Mouse (Mus musculus): ENCODE results near the gene Rptor. TPM values are rescaled to one million over a fixed set of nuclear protein-coding genes. Genes with fewer than 3 reads are reported as not detected.

Gene Rptor
- polyA plus RNA-seq, 1 experiment from 2014 or later = 12.7 TPM

DNA sequence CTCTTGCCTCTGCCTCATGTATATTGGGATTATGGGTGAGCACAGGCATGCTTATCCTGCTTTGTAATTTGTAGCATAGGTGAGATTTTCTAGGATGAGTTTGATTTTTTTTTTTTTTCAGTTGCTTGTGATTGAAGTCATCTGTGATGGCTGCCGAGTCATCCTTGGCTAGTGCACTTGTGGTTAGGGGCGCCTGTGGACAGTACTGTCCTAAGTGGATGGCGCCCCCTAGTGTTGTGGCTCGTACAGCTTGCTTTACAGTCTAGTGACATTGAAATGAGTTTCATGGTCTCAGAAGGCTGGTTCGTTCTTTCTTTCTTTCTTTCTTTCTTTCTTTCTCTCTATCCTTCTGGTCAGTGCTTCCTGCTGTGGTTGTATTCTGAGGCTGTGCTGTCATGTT, 16.1 kb downstream of the Rptor start:
- 46% methylated on average over 5 of the region's 5 CpGs for WGBS
- Histone ChIP-seq H3K27me3 (ENCODE audit: control insufficient read depth, insufficient read depth, low read length) (no peaks in the 10 kb centered on the region), H3K4me2 (replicated peaks; ENCODE audit: low read depth, low read length) (no peak overlapping the region)

DNA sequence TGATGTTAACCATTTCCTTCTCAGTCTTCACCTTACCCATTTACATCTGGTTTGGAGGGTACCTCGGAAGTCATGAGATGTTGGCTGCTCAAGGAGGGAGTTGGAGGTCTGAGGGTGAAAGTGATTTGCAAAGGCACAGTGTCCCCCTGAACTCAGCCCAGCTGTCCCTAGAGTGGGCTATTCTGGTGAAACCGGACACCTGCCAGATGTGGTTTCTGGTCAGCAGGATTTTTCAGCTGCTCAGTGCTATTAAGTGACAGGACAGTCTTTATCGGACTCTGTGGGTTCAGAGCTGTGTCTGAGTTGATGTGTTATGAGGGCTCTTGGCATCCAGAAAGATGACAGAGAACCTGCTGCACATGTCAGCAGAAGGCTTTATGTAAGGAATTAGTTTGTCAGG, 18.6 kb downstream of the Rptor start:
- H3K27ac ChIP-seq (ENCODE audit: low read length) = no peak overlapping the region
- H3K4me3 ChIP-seq (ENCODE audit: low read depth, low read length) = no peak overlapping the region
- 57% methylated on average over 3 of the region's 3 CpGs for WGBS
- H3K4me2 ChIP-seq (replicated peaks; ENCODE audit: low read depth, low read length) = no peak overlapping the region
- H3K9ac ChIP-seq (replicated peaks; ENCODE audit: low read depth, low read length) = no peak overlapping the region
- H3K36me3 ChIP-seq (ENCODE audit: control insufficient read depth, insufficient read depth, low read length) = no peaks in the 10 kb centered on the region
- H3K9me3 ChIP-seq (ENCODE audit: control insufficient read depth, low read depth, low read length) = no peaks in the 10 kb centered on the region
- no peak for ATAC-seq (ENCODE audit: insufficient number of reproducible peaks, insufficient read depth, low FRiP score, low read depth)
- peaks cover 5% of the 10 kb centered on the region; the same call in 1 of the 2 replicates for H3K4me1 ChIP-seq (ENCODE audit: control insufficient read depth, insufficient read depth, low read length)
- no peaks in the 10 kb centered on the region for H3K27me3 ChIP-seq (ENCODE audit: control insufficient read depth, insufficient read depth, low read length)

More for the DNA sequence above, 16.1 kb downstream of the Rptor start:
- Histone ChIP-seq H3K36me3 (ENCODE audit: control insufficient read depth, insufficient read depth, low read length) (no peaks in the 10 kb centered on the region), H3K4me3 (ENCODE audit: low read depth, low read length) (no peak overlapping the region), H3K4me1 (ENCODE audit: control insufficient read depth, insufficient read depth, low read length) (no peaks in the 10 kb centered on the region), H3K9ac (replicated peaks; ENCODE audit: low read depth, low read length) (no peak overlapping the region), H3K27ac (ENCODE audit: low read length) (no peak overlapping the region), H3K9me3 (ENCODE audit: control insufficient read depth, low read depth, low read length) (no peaks in the 10 kb centered on the region)
- no peak for ATAC-seq (ENCODE audit: insufficient number of reproducible peaks, insufficient read depth, low FRiP score, low read depth)

DNA sequence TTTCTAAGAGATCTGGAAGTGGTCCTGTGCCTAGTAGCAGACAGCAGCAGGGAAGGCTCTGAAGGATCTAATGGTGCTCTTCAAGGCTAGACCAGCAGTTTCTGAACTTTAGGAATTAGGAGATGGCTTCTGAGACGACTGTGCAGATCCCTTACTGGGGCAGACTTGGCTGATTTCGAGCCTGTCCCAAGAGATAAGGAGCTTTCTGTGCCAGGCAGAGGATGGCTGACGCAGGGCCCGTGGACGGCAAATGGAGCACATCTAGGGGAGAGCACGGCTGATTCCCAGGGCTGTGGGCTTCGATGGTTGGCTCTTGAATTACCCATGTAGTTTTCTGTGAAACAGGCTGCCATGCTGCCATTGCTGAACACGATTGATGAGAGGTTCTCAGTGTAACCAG, 21.1 kb downstream of the Rptor start:
- H3K9ac ChIP-seq (replicated peaks; ENCODE audit: low read depth, low read length) = no peak overlapping the region
- 83% methylated on average over 8 of the region's 8 CpGs for WGBS
- H3K4me1 ChIP-seq (ENCODE audit: control insufficient read depth, insufficient read depth, low read length) = peaks cover 6% of the 10 kb centered on the region; the same call in 1 of the 2 replicates

DNA sequence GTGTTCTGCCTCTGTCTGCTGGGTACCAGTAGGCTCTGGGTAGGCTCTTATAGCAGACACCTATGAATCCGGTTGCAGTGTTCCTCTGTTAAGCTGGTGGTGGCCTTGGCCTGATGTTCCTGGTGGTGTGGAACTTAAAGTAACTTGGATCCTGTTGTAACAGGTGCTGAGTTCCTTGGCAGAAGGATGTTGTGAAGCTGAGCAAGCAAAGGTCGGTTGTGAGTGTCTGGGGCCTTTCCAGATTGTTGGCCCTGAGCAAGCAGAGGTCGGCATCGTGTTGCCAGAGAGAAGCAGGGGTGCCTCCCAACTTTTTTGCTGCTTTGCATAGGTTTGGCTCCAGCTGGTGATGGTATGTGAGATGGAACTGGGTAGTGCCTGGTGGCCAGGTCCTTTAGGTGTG, 21.7 kb downstream of the Rptor start:
- no peak overlapping the region for H3K27ac ChIP-seq (ENCODE audit: low read length)
- WGBS = 71% methylated on average over 4 of the region's 4 CpGs
- H3K9ac ChIP-seq (replicated peaks; ENCODE audit: low read depth, low read length) = no peak overlapping the region
- ATAC-seq (ENCODE audit: insufficient number of reproducible peaks, insufficient read depth, low FRiP score, low read depth) = no peak
- no peaks in the 10 kb centered on the region for H3K27me3 ChIP-seq (ENCODE audit: control insufficient read depth, insufficient read depth, low read length)
- H3K4me3 ChIP-seq (ENCODE audit: low read depth, low read length) = no peak overlapping the region
- H3K4me1 ChIP-seq (ENCODE audit: control insufficient read depth, insufficient read depth, low read length) = peaks cover 6% of the 10 kb centered on the region; the same call in 1 of the 2 replicates
- no peak overlapping the region for H3K4me2 ChIP-seq (replicated peaks; ENCODE audit: low read depth, low read length)
- H3K36me3 ChIP-seq (ENCODE audit: control insufficient read depth, insufficient read depth, low read length) = no peaks in the 10 kb centered on the region
- H3K9me3 ChIP-seq (ENCODE audit: control insufficient read depth, low read depth, low read length) = no peaks in the 10 kb centered on the region

More for the DNA sequence above, 21.1 kb downstream of the Rptor start:
- Histone ChIP-seq H3K4me2 (replicated peaks; ENCODE audit: low read depth, low read length) (no peak overlapping the region), H3K4me3 (ENCODE audit: low read depth, low read length) (no peak overlapping the region), H3K9me3 (ENCODE audit: control insufficient read depth, low read depth, low read length) (no peaks in the 10 kb centered on the region), H3K36me3 (ENCODE audit: control insufficient read depth, insufficient read depth, low read length) (no peaks in the 10 kb centered on the region), H3K27me3 (ENCODE audit: control insufficient read depth, insufficient read depth, low read length) (no peaks in the 10 kb centered on the region), H3K27ac (ENCODE audit: low read length) (no peak overlapping the region)
- no peak for ATAC-seq (ENCODE audit: insufficient number of reproducible peaks, insufficient read depth, low FRiP score, low read depth)

DNA sequence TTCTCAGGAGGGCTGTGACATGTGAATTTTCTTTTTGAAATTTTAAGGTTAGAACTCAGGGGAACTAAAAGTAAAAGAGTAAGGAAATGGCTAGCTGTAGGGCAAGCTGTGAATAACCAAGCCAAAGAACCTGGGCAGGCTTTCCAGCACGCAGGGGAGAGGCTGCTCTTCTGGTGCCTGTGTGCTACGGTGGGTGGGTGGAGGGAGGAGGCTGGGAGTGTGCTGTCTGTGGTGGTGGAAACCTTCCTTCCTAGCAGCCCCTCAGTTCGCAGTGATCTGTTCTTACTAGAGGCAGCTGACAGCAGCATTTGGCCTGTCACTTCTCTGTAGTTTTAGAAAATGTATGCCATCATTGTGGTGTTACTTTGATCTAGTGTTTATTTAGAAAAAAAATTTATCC, 22.2 kb downstream of the Rptor start:
- WGBS = 26% methylated on average over 3 of the region's 3 CpGs
- no peak overlapping the region for H3K9ac ChIP-seq (replicated peaks; ENCODE audit: low read depth, low read length)
- H3K36me3 ChIP-seq (ENCODE audit: control insufficient read depth, insufficient read depth, low read length) = no peaks in the 10 kb centered on the region
- no peak overlapping the region for H3K4me2 ChIP-seq (replicated peaks; ENCODE audit: low read depth, low read length)
- ATAC-seq (ENCODE audit: insufficient number of reproducible peaks, insufficient read depth, low FRiP score, low read depth) = no peak
- H3K27ac ChIP-seq (ENCODE audit: low read length) = no peak overlapping the region
- no peaks in the 10 kb centered on the region for H3K9me3 ChIP-seq (ENCODE audit: control insufficient read depth, low read depth, low read length)
- no peaks in the 10 kb centered on the region for H3K27me3 ChIP-seq (ENCODE audit: control insufficient read depth, insufficient read depth, low read length)
- H3K4me3 ChIP-seq (ENCODE audit: low read depth, low read length) = no peak overlapping the region
- peaks cover 7% of the 10 kb centered on the region; the same call in 1 of the 2 replicates for H3K4me1 ChIP-seq (ENCODE audit: control insufficient read depth, insufficient read depth, low read length)

DNA sequence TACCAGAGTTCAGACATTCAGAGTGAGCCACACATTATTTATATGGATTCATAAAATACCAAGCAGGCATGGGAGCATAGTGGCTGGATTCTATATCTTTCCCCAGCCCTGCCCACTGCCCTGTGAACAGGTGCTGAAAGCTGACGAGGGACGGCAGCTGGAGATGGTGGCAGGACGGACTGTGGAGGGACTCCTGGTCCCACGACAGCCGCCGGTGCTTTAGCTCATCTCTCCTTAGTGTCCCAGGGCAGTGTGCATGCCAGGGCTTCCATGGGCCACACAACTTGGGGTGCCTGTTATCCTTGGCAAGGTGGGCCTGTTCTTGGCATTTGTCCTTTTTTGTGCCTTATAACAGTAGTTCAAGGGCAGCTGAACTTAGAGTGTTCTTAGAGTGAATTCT, 22.8 kb downstream of the Rptor start:
- Histone ChIP-seq H3K9ac (replicated peaks; ENCODE audit: low read depth, low read length) (no peak overlapping the region), H3K36me3 (ENCODE audit: control insufficient read depth, insufficient read depth, low read length) (no peaks in the 10 kb centered on the region), H3K27ac (ENCODE audit: low read length) (no peak overlapping the region), H3K4me2 (replicated peaks; ENCODE audit: low read depth, low read length) (no peak overlapping the region), H3K4me1 (ENCODE audit: control insufficient read depth, insufficient read depth, low read length) (peaks cover 10% of the 10 kb centered on the region), H3K9me3 (ENCODE audit: control insufficient read depth, low read depth, low read length) (no peaks in the 10 kb centered on the region), H3K4me3 (ENCODE audit: low read depth, low read length) (no peak overlapping the region), H3K27me3 (ENCODE audit: control insufficient read depth, insufficient read depth, low read length) (no peaks in the 10 kb centered on the region)
- 71% methylated on average over 6 of the region's 6 CpGs for WGBS
- no peak for ATAC-seq (ENCODE audit: insufficient number of reproducible peaks, insufficient read depth, low FRiP score, low read depth)

DNA sequence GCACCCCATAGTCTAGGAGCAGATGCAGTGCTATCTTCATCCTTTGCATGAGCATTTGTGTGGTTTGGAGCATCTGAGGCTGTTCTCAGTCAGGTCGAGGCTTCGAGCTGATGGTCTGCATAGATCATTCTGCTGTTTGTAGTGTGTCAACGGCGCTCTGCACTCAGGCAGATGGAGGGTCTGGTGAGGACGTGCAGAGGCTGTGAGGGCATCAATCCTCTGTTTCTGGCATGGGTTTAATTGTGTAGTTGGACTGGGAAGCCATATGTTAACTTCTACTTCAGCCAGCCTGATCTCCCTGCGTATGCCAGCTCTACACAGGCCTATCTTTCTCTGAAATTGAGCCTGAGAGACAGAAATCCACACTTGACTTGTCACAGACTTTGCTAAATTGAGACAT, 23.2 kb downstream of the Rptor start:
- 42% methylated on average over 6 of the region's 6 CpGs for WGBS

DNA sequence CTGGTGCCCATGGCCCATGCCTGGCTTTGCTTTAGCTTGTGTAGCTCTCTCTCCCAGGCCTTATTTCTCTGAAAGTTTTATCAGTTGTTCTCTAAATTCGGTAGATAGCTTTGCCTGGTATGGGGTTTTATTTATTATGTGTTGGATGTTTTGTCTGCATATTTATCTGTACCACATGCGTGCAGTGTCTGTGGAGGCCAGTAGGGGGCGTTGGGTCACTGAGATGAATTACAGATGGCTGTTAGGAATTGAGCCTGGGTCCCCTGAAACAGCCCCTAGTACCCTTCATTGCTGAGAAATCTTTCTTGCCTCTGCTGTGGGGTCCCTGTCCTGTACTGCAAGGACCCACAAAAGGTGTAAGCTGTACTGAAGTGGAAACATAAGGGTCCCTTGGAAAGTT, 24.5 kb downstream of the Rptor start:
- WGBS = 66% methylated on average over 3 of the region's 3 CpGs
- Histone ChIP-seq H3K4me1 (ENCODE audit: control insufficient read depth, insufficient read depth, low read length) (peaks cover 12% of the 10 kb centered on the region), H3K9ac (replicated peaks; ENCODE audit: low read depth, low read length) (no peak overlapping the region), H3K27me3 (ENCODE audit: control insufficient read depth, insufficient read depth, low read length) (no peaks in the 10 kb centered on the region), H3K9me3 (ENCODE audit: control insufficient read depth, low read depth, low read length) (no peaks in the 10 kb centered on the region), H3K4me2 (replicated peaks; ENCODE audit: low read depth, low read length) (no peak overlapping the region), H3K36me3 (ENCODE audit: control insufficient read depth, insufficient read depth, low read length) (no peaks in the 10 kb centered on the region), H3K4me3 (ENCODE audit: low read depth, low read length) (no peak overlapping the region), H3K27ac (ENCODE audit: low read length) (no peak overlapping the region)
- no peak for ATAC-seq (ENCODE audit: insufficient number of reproducible peaks, insufficient read depth, low FRiP score, low read depth)

More for the DNA sequence above, 23.2 kb downstream of the Rptor start:
- Histone ChIP-seq H3K4me2 (replicated peaks; ENCODE audit: low read depth, low read length) (no peak overlapping the region), H3K4me3 (ENCODE audit: low read depth, low read length) (no peak overlapping the region), H3K36me3 (ENCODE audit: control insufficient read depth, insufficient read depth, low read length) (no peaks in the 10 kb centered on the region), H3K9ac (replicated peaks; ENCODE audit: low read depth, low read length) (no peak overlapping the region), H3K4me1 (ENCODE audit: control insufficient read depth, insufficient read depth, low read length) (peaks cover 12% of the 10 kb centered on the region), H3K9me3 (ENCODE audit: control insufficient read depth, low read depth, low read length) (no peaks in the 10 kb centered on the region), H3K27me3 (ENCODE audit: control insufficient read depth, insufficient read depth, low read length) (no peaks in the 10 kb centered on the region), H3K27ac (ENCODE audit: low read length) (no peak overlapping the region)
- no peak for ATAC-seq (ENCODE audit: insufficient number of reproducible peaks, insufficient read depth, low FRiP score, low read depth)

DNA sequence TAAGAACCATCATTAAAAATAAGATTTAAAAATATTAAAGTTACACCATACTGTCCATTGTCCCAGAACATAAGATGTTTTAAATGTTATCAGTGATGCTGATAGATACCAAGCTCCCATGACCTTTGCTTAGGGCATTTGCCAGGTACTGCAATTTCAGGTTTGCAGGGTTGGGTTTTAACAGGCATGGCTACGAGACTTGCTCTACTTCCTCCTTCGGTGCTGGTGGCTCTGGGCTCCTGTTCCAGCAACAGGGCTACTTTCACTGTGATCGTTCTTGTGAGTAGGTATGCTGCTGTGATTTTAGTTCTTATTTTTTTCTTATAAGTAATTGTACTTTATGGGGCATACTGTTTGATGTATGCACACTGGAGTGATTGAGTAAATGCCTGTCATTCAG, 26.4 kb downstream of the Rptor start:
- Histone ChIP-seq H3K27me3 (ENCODE audit: control insufficient read depth, insufficient read depth, low read length) (no peaks in the 10 kb centered on the region), H3K4me1 (ENCODE audit: control insufficient read depth, insufficient read depth, low read length) (peaks cover 12% of the 10 kb centered on the region), H3K36me3 (ENCODE audit: control insufficient read depth, insufficient read depth, low read length) (no peaks in the 10 kb centered on the region), H3K27ac (ENCODE audit: low read length) (no peak overlapping the region), H3K9ac (replicated peaks; ENCODE audit: low read depth, low read length) (no peak overlapping the region), H3K4me2 (replicated peaks; ENCODE audit: low read depth, low read length) (no peak overlapping the region), H3K9me3 (ENCODE audit: control insufficient read depth, low read depth, low read length) (no peaks in the 10 kb centered on the region), H3K4me3 (ENCODE audit: low read depth, low read length) (no peak overlapping the region)
- no peak for ATAC-seq (ENCODE audit: insufficient number of reproducible peaks, insufficient read depth, low FRiP score, low read depth)
- WGBS = 77% methylated on average over 3 of the region's 3 CpGs
